Comparison of ENCODE assay signal across 8 mouse cellular contexts in the genomic region with DNA sequence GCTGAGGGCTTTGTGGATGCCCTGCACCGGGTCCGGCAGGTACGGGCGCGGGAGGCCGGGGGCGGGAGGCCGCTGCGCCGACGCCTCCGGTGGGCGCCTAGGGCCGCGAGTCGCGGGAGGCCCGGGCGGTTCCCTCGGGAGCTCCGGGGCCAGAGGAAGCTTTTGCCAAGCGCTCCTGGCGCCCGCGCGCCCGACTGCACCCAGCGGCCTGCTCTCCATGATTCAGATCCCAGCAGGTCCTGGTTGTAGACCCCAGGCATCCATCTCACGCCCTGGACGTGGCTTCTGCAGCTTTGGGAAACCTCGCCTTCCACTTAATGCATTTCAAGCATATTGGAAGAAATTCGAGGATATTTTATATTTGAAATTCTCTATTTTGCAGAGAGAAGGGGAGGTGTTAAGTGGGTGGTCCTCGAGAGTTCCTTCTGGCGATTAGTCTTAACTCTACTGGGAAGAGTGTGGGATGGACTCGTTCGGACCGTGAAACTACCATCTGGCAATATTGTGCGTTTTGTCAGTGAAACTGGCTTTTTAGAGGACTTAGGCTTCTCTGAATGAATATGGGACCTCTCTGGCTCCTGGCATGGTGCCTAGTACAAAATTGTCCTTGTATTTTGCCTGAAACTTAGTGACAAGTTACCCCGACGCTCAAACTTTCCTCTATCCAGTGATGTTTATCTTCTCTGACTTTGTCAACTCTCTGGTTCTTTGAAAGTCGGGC. TPM values are rescaled to one million over a fixed set of nuclear protein-coding genes. Genes with fewer than 3 reads are reported as not detected.
DNase-seq lines count a peak whose midpoint lies in the region; ATAC-seq and TF ChIP-seq lines count a peak whose summit lies in the region.

No protein-coding gene starts in this region.

- no peak for TF ChIP-seq CTCF in midbrain, postnatal 0 days (IDR thresholded peaks at IDR 0.05)

- H3K27me3 ChIP-seq in lung, embryonic 16.5 days (ENCODE audit: control insufficient read depth, insufficient read depth, low read depth, low read length): no peaks in the 10 kb centered on the region
- no peaks in the 10 kb centered on the region for H3K27me3 ChIP-seq in forebrain, embryonic 11.5 days (ENCODE audit: control insufficient read depth, insufficient read depth, low read length)
- H3K27me3 ChIP-seq in midbrain, postnatal 0 days (ENCODE audit: insufficient read depth, low read length): no peaks in the 10 kb centered on the region

- peaks cover 14% of the 10 kb centered on the region for H3K4me1 ChIP-seq in lung, embryonic 16.5 days (replicated peaks; ENCODE audit: control insufficient read depth, insufficient read depth, low read length)
- peaks cover 10% of the 10 kb centered on the region for H3K4me1 ChIP-seq in forebrain, embryonic 11.5 days (replicated peaks; ENCODE audit: control insufficient read depth, insufficient read depth, low read length)
- peaks cover 6% of the 10 kb centered on the region; the same call in 1 of the 2 replicates for H3K4me1 ChIP-seq in midbrain, postnatal 0 days (ENCODE audit: insufficient read depth, low read length)

- peak overlapping the region; percentile 97 for H3K4me3 ChIP-seq in lung, embryonic 16.5 days (ENCODE audit: low read length)
- H3K4me3 ChIP-seq in forebrain, embryonic 11.5 days (ENCODE audit: low read depth, low read length): peak overlapping the region; percentile 99
- H3K4me3 ChIP-seq in midbrain, postnatal 0 days (ENCODE audit: low read depth, low read length): peak overlapping the region; percentile 96

- H3K9ac ChIP-seq in lung, embryonic 16.5 days (ENCODE audit: low read length): peak overlapping the region; percentile 97
- H3K9ac ChIP-seq in forebrain, embryonic 11.5 days (ENCODE audit: low read length): peak overlapping the region; percentile 97
- H3K9ac ChIP-seq in midbrain, postnatal 0 days (replicated peaks; ENCODE audit: low read length, poor library complexity, severe bottlenecking): peak overlapping the region; percentile 98

- peak; percentile 43; the same call in 1 of the 2 replicates for ATAC-seq in lung, embryonic 16.5 days (ENCODE audit: low read depth)
- no peak; the same call in 1 of the 2 replicates for ATAC-seq in forebrain, embryonic 11.5 days (replicated peaks; ENCODE audit: low FRiP score)
- peak; percentile 48; the same call in 1 of the 2 replicates for ATAC-seq in midbrain, postnatal 0 days (ENCODE audit: low FRiP score)

- whole genome bisulfite sequencing in lung, embryonic 16.5 days: under 1% methylated on average over 34 of the region's 41 CpGs
- 5% methylated on average over 32 of the region's 41 CpGs for WGBS in forebrain, embryonic 11.5 days
- 3% methylated on average over 37 of the region's 41 CpGs for WGBS in midbrain, postnatal 0 days

- peak overlapping the region; percentile 83 for H3K4me2 ChIP-seq in lung, embryonic 16.5 days (ENCODE audit: low read depth, low read length)
- peak overlapping the region; percentile 92 for H3K4me2 ChIP-seq in forebrain, embryonic 11.5 days (ENCODE audit: low read depth, low read length, severe bottlenecking)
- H3K4me2 ChIP-seq in midbrain, postnatal 0 days (ENCODE audit: low read depth, low read length, poor library complexity, severe bottlenecking): peak overlapping the region; percentile 79

- H3K36me3 ChIP-seq in lung, embryonic 16.5 days (ENCODE audit: control insufficient read depth, insufficient read depth, low read length): peaks cover 3% of the 10 kb centered on the region; the same call in 1 of the 2 replicates
- H3K36me3 ChIP-seq in forebrain, embryonic 11.5 days (ENCODE audit: control insufficient read depth, insufficient read depth, low read length): no peaks in the 10 kb centered on the region; the same call in 1 of the 2 replicates
- no peaks in the 10 kb centered on the region for H3K36me3 ChIP-seq in midbrain, postnatal 0 days (ENCODE audit: insufficient read depth, low read length)

- peak overlapping the region; percentile 76 for H3K27ac ChIP-seq in lung, embryonic 16.5 days (ENCODE audit: low read length)
- H3K27ac ChIP-seq in forebrain, embryonic 11.5 days (ENCODE audit: low read depth, low read length): peak overlapping the region; percentile 63; the same call in 1 of the 2 replicates
- peak overlapping the region; percentile 85 for H3K27ac ChIP-seq in midbrain, postnatal 0 days (ENCODE audit: low read depth, low read length)

- peak; percentile 20 to 66 for DNase-seq in adrenal gland, adult (ENCODE audit: inconsistent age in 2 of 2, low spot score in 1 of 2)
- DNase-seq in adrenal gland, adult 8-10 months: no peak
- DNase-seq in lung, postnatal 4 days: no peak
- no peak for DNase-seq in forebrain, embryonic 11.5 days (ENCODE audit: low spot score)
- DNase-seq in kidney, postnatal 36 days: peak; percentile 6 to 14
- peak; percentile 5 for DNase-seq in midbrain, postnatal 0 days (ENCODE audit: low spot score)
- no peak for DNase-seq in thymus, adult 18-20 months

- H3K9me3 ChIP-seq in lung, embryonic 16.5 days (ENCODE audit: control insufficient read depth, low read length): no peaks in the 10 kb centered on the region
- no peaks in the 10 kb centered on the region for H3K9me3 ChIP-seq in forebrain, embryonic 11.5 days (ENCODE audit: control insufficient read depth, low read length)
- H3K9me3 ChIP-seq in midbrain, postnatal 0 days (ENCODE audit: low read length): no peaks in the 10 kb centered on the region

RNA-seq across cellular contexts. Expression of gene Fubp3, which starts 0.6 kb away (rescaled TPM):
- total RNA-seq in adrenal gland, adult 8-10 months (2022): 10 to 100 TPM; 44.9 to 87.5 (median 62.4) TPM
- polyA plus RNA-seq in lung, embryonic 16.5 days (2015; fragmentation: Nextera tagmentation; extraction: Ambion mirVana): 81.3 and 82.3 TPM in 2 replicates
- polyA plus RNA-seq in forebrain, embryonic 11.5 days (2014; fragmentation: Nextera tagmentation; extraction: Ambion mirVana): 102 and 106 TPM in 2 replicates
- 25.3 and 37.0 TPM in 2 replicates for total RNA-seq in midbrain, postnatal 0 days (2014; rRNA removed)
- 42.0 and 43.0 TPM in 2 replicates for polyA plus RNA-seq in midbrain, postnatal 0 days (2015; fragmentation: Nextera tagmentation; extraction: Ambion mirVana)

Comparison
In these comparisons a context has a peak if more than half of its experiments do, and no peak if none do; other contexts are left out.
1. DNase-seq: peak in adrenal gland, adult (2 of 2), kidney, postnatal 36 days (2 of 2) and midbrain, postnatal 0 days (single experiment); none in adrenal gland, adult 8-10 months (single experiment), lung, postnatal 4 days (0 of 2), forebrain, embryonic 11.5 days (single experiment) and thymus, adult 18-20 months (0 of 2).
2. Peak in every context shown above with its lines, with median percentiles within 50 percentile points of each other: H3K27ac ChIP-seq, H3K4me2 ChIP-seq, H3K4me3 ChIP-seq and H3K9ac ChIP-seq.